ENCODE assay signal across 7 mouse cellular contexts in the genomic region with DNA sequence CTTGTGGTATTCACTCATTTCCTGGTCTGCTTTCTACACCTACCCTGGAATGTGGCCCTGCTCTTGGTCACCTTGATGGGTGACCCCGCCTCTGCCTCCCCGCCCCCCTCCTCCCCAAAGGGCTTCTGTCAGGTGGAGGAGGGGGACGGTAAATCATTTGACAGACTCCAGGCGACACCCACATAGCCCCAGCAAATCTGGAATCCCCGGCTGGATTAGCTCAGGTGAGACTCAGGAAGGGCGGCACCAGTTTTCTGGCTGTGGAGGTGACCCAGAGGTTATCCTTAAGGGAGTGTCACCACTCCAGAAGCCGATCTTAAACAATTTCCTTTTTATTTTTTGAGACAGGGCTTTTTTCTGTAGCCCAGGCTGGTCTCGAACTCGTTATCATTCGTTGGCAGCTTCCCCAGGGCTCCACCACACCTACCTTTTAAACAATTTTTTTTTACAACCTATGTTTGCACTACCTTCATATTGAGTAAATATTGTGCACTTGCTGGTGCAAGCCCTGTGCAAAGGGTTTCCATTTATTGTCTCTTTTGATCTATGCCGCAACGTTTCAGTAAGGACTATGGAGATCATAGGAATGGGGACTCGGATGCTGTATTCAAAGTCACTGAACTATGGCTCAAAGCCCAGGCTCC. TPM values are rescaled to one million over a fixed set of nuclear protein-coding genes. Genes with fewer than 3 reads are reported as not detected.
DNase-seq lines count a peak whose midpoint lies in the region; ATAC-seq lines count a peak whose summit lies in the region.

No protein-coding gene starts in this region.

- H3K9me3 ChIP-seq in lung, embryonic 15.5 days = no peaks in the 10 kb centered on the region
- no peaks in the 10 kb centered on the region for H3K9me3 ChIP-seq in stomach, embryonic 16.5 days (replicated peaks; ENCODE audit: control insufficient read depth, low read length)

- peak overlapping the region; percentile 86 for H3K4me3 ChIP-seq in lung, embryonic 15.5 days
- peak overlapping the region; percentile 67 for H3K4me3 ChIP-seq in stomach, embryonic 16.5 days (replicated peaks; ENCODE audit: low read length)

- WGBS in lung, embryonic 15.5 days = 18% methylated on average over 13 of the region's 13 CpGs
- WGBS in stomach, embryonic 16.5 days = 11% methylated on average over 13 of the region's 13 CpGs

- H3K9ac ChIP-seq in lung, embryonic 15.5 days = peak overlapping the region; percentile 86
- peak overlapping the region; percentile 99 for H3K9ac ChIP-seq in stomach, embryonic 16.5 days (ENCODE audit: low read length)

- no peaks in the 10 kb centered on the region for H3K36me3 ChIP-seq in lung, embryonic 15.5 days
- no peaks in the 10 kb centered on the region for H3K36me3 ChIP-seq in stomach, embryonic 16.5 days (ENCODE audit: control insufficient read depth, insufficient read depth, low read length)

- peak overlapping the region; percentile 97 for H3K27ac ChIP-seq in lung, embryonic 15.5 days
- peak overlapping the region; percentile 96 for H3K27ac ChIP-seq in stomach, embryonic 16.5 days (ENCODE audit: low read length)

- H3K4me1 ChIP-seq in lung, embryonic 15.5 days = peaks cover 28% of the 10 kb centered on the region
- H3K4me1 ChIP-seq in stomach, embryonic 16.5 days (ENCODE audit: control insufficient read depth, insufficient read depth, low read length) = peaks cover 4% of the 10 kb centered on the region; the same call in 1 of the 2 replicates

- H3K4me2 ChIP-seq in lung, embryonic 15.5 days = peak overlapping the region; percentile 74
- peak overlapping the region; percentile 60 for H3K4me2 ChIP-seq in stomach, embryonic 16.5 days (ENCODE audit: low read depth, low read length)

- H3K27me3 ChIP-seq in lung, embryonic 15.5 days = no peaks in the 10 kb centered on the region
- no peaks in the 10 kb centered on the region for H3K27me3 ChIP-seq in stomach, embryonic 16.5 days (ENCODE audit: control insufficient read depth, insufficient read depth, low read length)

- DNase-seq in urinary bladder, postnatal 14 days (ENCODE audit: low spot score) = peak; percentile 44
- no peak for DNase-seq in urinary bladder, postnatal 4 days (ENCODE audit: low spot score in 2 of 2)
- peak; percentile 35 for DNase-seq in kidney, adult 18-20 months
- DNase-seq in natural killer cell, adult 2 months (ENCODE audit: low spot score in 2 of 2) = no peak

- ATAC-seq in erythroid progenitor cell, adult 5-6 weeks (replicated peaks; ENCODE audit: low FRiP score, poor library complexity, severe bottlenecking) = peak; percentile 10; the same call in 1 of the 2 replicates
- ATAC-seq in lung, embryonic 15.5 days (ENCODE audit: borderline replicate concordance, extremely low read depth, low FRiP score, low TSS enrichment) = no peak
- peak; percentile 79 for ATAC-seq in stomach, embryonic 16.5 days (ENCODE audit: insufficient read depth, low FRiP score)

RNA-seq across cellular contexts. Expression of a gene that starts 0.8 kb away (rescaled TPM):
- 134 and 154 TPM in 2 replicates for total RNA-seq in erythroid progenitor cell, adult 5-6 weeks (2015; ENCODE audit: low replicate concordance)
- total RNA-seq in erythroid progenitor cell, adult 5-6 weeks (2017; ENCODE audit: low replicate concordance) = 173 and 201 TPM in 2 replicates
- polyA plus RNA-seq in lung, embryonic 15.5 days (2015; fragmentation: Nextera tagmentation; extraction: Ambion mirVana) = 13.6 and 15.1 TPM in 2 replicates
- polyA plus RNA-seq in stomach, embryonic 16.5 days (2015; fragmentation: Nextera tagmentation; extraction: Ambion mirVana) = 18.0 and 18.8 TPM in 2 replicates

RNA-seq across cellular contexts. Expression of a gene that starts 41.4 kb away (rescaled TPM):
- total RNA-seq in erythroid progenitor cell, adult 5-6 weeks (2015; ENCODE audit: low replicate concordance) = 6.3 and 25.6 TPM in 2 replicates
- total RNA-seq in erythroid progenitor cell, adult 5-6 weeks (2017; ENCODE audit: low replicate concordance) = 5.9 and 14.1 TPM in 2 replicates
- 55.9 TPM in 2 replicates for polyA plus RNA-seq in lung, embryonic 15.5 days (2015; fragmentation: Nextera tagmentation; extraction: Ambion mirVana)
- 49.7 and 55.4 TPM in 2 replicates for polyA plus RNA-seq in stomach, embryonic 16.5 days (2015; fragmentation: Nextera tagmentation; extraction: Ambion mirVana)

Comparison
In these comparisons a context has a peak if more than half of its experiments do, and no peak if none do; other contexts are left out.
1. DNase-seq: peak in urinary bladder, postnatal 14 days (single experiment) and kidney, adult 18-20 months (single experiment); none in urinary bladder, postnatal 4 days (0 of 2) and natural killer cell, adult 2 months (0 of 2).